Mouse (Mus musculus): ENCODE data around the gene D130043K22Rik. TPM values are rescaled to one million over a fixed set of nuclear protein-coding genes. Genes with fewer than 3 reads are reported as not detected.

The D130043K22Rik gene
- polyA plus RNA-seq, 1 experiment from 2014 or later: 2.7 TPM

- WGBS: 88% methylated on average over 15 of the region's 15 CpGs
- no peak overlapping the region for H3K9ac ChIP-seq (replicated peaks)
- no peaks in the 10 kb centered on the region for H3K27me3 ChIP-seq
- H3K9me3 ChIP-seq: no peaks in the 10 kb centered on the region
- no peak overlapping the region for H3K4me3 ChIP-seq (replicated peaks)
- peaks cover 7% of the 10 kb centered on the region for H3K36me3 ChIP-seq
- H3K4me1 ChIP-seq (replicated peaks): no peaks in the 10 kb centered on the region
- H3K27ac ChIP-seq: no peak overlapping the region
- no peak overlapping the region for H3K4me2 ChIP-seq (replicated peaks)
- no peak for ATAC-seq
These were observed 34.6 kb downstream of the D130043K22Rik start for GRCm38 (mm10) chr13:24879359-24880040.

DNA sequence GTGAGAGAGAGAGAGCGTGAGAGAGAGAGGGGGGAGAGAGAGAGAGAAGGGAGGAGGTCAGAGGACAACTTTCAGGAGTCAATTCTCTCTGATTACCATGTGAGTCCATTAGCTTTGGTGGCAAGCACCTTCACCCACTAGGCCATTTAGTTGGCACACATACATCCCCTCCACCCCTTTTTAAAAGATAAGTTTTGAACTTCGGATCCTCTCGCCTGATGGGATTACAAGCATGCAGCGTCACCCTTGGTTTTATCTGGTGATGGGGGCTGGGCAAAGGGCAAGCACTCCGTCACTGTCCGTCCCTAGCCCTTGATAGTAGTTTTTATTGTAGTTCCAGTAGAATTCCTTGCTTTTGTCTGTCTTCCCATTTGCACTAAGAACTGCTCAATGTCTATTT is 35.3 kb downstream of the D130043K22Rik start:
- H3K27ac ChIP-seq: no peak overlapping the region
- H3K36me3 ChIP-seq: peaks cover 9% of the 10 kb centered on the region
- no peak overlapping the region for H3K4me2 ChIP-seq (replicated peaks)
- ATAC-seq: no peak
- no peaks in the 10 kb centered on the region for H3K9me3 ChIP-seq
- H3K4me3 ChIP-seq (replicated peaks): no peak overlapping the region
- WGBS: 88% methylated on average over 6 of the region's 6 CpGs
- H3K27me3 ChIP-seq: no peaks in the 10 kb centered on the region
- H3K4me1 ChIP-seq (replicated peaks): no peaks in the 10 kb centered on the region
- H3K9ac ChIP-seq (replicated peaks): no peak overlapping the region

DNA sequence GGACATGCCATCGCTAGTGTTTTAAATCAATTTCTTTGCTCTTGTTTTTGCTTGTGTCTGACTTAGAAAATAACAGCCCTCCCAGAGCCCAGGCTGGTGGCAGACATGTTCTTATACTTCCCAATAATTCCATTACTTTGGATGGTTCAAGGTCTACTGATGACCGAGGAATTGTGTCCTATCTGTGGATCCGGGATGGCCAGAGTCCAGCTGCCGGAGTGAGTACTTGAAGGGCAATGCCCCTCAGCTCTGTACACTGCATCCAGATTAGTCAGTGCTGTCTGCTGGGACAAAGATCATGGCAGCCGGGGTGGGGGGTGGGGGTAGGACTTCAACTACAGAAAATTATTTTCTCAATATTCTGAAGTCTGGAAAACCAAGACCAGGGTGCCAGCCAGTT is 35.8 kb downstream of the D130043K22Rik start:
- no peaks in the 10 kb centered on the region for H3K4me1 ChIP-seq (replicated peaks)
- no peak overlapping the region for H3K4me2 ChIP-seq (replicated peaks)
- no peak overlapping the region for H3K27ac ChIP-seq
- 94% methylated on average over 5 of the region's 5 CpGs for WGBS
- ATAC-seq: no peak
- peaks cover 9% of the 10 kb centered on the region for H3K36me3 ChIP-seq
- H3K27me3 ChIP-seq: no peaks in the 10 kb centered on the region
- no peak overlapping the region for H3K9ac ChIP-seq (replicated peaks)
- no peaks in the 10 kb centered on the region for H3K9me3 ChIP-seq
- no peak overlapping the region for H3K4me3 ChIP-seq (replicated peaks)

DNA sequence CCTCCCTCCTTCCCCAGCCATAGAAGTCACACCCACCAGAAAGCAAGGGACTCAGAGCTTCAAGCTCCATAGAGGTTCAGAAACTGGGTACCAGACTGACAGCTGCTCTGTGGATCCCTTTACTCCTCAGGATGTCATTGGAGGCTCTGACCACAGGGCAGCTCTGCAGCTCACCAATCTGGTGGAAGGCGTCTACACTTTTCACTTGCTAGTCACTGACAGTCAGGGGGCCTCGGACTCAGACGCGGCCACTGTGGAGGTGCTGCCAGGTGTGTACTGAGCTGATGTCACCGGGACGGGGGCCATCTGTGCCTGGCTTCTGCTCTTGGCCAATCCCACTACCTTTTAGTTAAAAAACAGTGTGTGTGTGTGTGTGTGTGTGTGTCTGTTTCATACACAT is 37.5 kb downstream of the D130043K22Rik start:
- H3K4me3 ChIP-seq (replicated peaks): no peak overlapping the region
- H3K27ac ChIP-seq: no peak overlapping the region
- no peak for ATAC-seq
- 96% methylated on average over 6 of the region's 6 CpGs for WGBS
- peaks cover 9% of the 10 kb centered on the region for H3K36me3 ChIP-seq
- no peak overlapping the region for H3K4me2 ChIP-seq (replicated peaks)
- H3K9ac ChIP-seq (replicated peaks): no peak overlapping the region
- no peaks in the 10 kb centered on the region for H3K4me1 ChIP-seq (replicated peaks)
- no peaks in the 10 kb centered on the region for H3K27me3 ChIP-seq
- H3K9me3 ChIP-seq: no peaks in the 10 kb centered on the region

- 74% methylated on average over 1 of the region's 1 CpGs for WGBS
- Histone ChIP-seq H3K9ac (replicated peaks) (no peak overlapping the region), H3K4me1 (replicated peaks) (no peaks in the 10 kb centered on the region), H3K4me2 (replicated peaks) (no peak overlapping the region), H3K27me3 (no peaks in the 10 kb centered on the region), H3K36me3 (0 out of 2 replicates have a peak, but pooled peaks cover 2% of the 10 kb centered on the region), H3K4me3 (replicated peaks) (no peak overlapping the region), H3K9me3 (no peaks in the 10 kb centered on the region), H3K27ac (no peak overlapping the region)
- no peak for ATAC-seq
These were observed 44.6 kb downstream of the D130043K22Rik start for GRCm38 (mm10) chr13:24889554-24889953.

DNA sequence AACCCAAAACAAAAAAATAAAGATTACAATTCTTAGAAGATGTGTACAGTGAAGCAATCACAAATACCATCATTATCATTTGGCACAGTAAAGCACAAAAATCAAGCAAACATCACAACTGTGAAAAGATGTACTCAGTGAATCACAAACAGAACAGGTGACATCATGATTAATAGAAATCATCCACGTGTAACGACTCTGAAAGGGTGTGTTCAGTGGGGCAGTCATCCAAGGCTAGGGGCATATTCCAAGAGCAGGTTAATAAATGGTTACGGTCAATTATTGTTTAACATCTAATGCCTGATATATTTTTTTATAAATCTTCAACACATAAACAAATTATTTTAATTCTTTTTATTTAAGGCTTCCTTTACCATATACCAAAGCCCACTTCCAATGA is 47.6 kb downstream of the D130043K22Rik start:
- H3K27me3 ChIP-seq: no peaks in the 10 kb centered on the region
- WGBS: 94% methylated on average over 3 of the region's 3 CpGs
- ATAC-seq: no peak

DNA sequence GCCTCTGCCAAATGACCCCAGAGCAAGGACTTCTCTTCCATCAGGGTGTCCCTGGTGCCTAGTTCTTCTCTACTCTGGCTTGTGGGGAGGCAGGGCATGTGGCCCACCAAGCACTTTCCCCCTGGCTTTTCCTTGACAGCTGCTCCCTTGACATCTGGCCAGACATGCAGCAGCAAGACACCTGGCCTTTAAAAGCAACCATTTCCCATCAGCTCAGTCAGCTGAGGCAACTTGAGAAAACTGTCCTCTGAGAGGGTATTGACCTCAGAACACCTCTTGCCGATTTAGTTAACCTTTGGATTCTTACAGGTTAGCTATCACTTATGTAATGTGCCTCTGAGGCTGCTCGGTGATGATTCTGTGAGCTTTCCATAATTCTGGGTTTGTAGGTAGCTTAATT is 48.9 kb downstream of the D130043K22Rik start:
- Histone ChIP-seq H3K27ac (no peak overlapping the region), H3K4me1 (replicated peaks) (no peaks in the 10 kb centered on the region), H3K4me2 (replicated peaks) (no peak overlapping the region), H3K9me3 (no peaks in the 10 kb centered on the region), H3K27me3 (no peaks in the 10 kb centered on the region), H3K4me3 (replicated peaks) (no peak overlapping the region), H3K9ac (replicated peaks) (no peak overlapping the region), H3K36me3 (no peaks in the 10 kb centered on the region)
- no peak for ATAC-seq
- WGBS: 87% methylated on average over 2 of the region's 2 CpGs

More for the DNA sequence above, 47.6 kb downstream of the D130043K22Rik start:
- no peaks in the 10 kb centered on the region for H3K36me3 ChIP-seq
- no peak overlapping the region for H3K9ac ChIP-seq (replicated peaks)
- H3K4me3 ChIP-seq (replicated peaks): no peak overlapping the region
- H3K27ac ChIP-seq: no peak overlapping the region
- H3K9me3 ChIP-seq: no peaks in the 10 kb centered on the region
- H3K4me2 ChIP-seq (replicated peaks): no peak overlapping the region
- H3K4me1 ChIP-seq (replicated peaks): no peaks in the 10 kb centered on the region

DNA sequence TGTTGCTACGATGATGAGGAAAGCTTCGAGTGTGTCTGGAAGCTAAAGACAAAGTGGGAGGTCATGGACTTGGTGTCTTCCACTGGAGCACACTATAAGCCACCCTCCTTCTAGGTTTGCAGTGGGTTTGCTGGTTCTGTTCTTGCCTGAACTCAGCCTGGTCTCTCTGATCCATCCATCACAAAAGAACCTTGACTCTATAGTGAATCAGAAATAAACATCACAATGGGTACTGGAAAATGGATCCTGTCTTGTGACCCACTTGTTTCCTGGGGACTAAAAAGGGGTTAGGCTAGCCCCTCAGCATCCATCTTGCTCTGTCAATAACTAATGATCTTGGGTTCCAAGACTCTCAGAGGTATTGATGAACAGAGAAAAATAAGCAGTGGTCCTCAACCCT is 57.0 kb downstream of the D130043K22Rik start:
- 82% methylated on average over 2 of the region's 2 CpGs for WGBS
- no peaks in the 10 kb centered on the region for H3K27me3 ChIP-seq
- H3K4me3 ChIP-seq (replicated peaks): no peak overlapping the region
- H3K4me2 ChIP-seq (replicated peaks): no peak overlapping the region
- H3K9ac ChIP-seq (replicated peaks): no peak overlapping the region
- no peak overlapping the region for H3K27ac ChIP-seq
- H3K9me3 ChIP-seq: no peaks in the 10 kb centered on the region
- H3K4me1 ChIP-seq (replicated peaks): 0 out of 2 replicates have a peak, but pooled peaks cover 1% of the 10 kb centered on the region
- H3K36me3 ChIP-seq: no peaks in the 10 kb centered on the region
- no peak for ATAC-seq

GRCm38 (mm10) chr13:24903412-24903811 is 58.5 kb downstream of the D130043K22Rik start:
- ATAC-seq: no peak
- 62% methylated on average over 6 of the region's 6 CpGs for WGBS

GRCm38 (mm10) chr13:24905422-24905821 is 60.5 kb downstream of the D130043K22Rik start:
- no peak for ATAC-seq
- Histone ChIP-seq H3K36me3 (no peaks in the 10 kb centered on the region), H3K27me3 (no peaks in the 10 kb centered on the region), H3K4me2 (replicated peaks) (no peak overlapping the region), H3K27ac (no peak overlapping the region), H3K4me1 (replicated peaks) (0 out of 2 replicates have a peak, but pooled peaks cover 4% of the 10 kb centered on the region), H3K9ac (replicated peaks) (no peak overlapping the region), H3K9me3 (no peaks in the 10 kb centered on the region), H3K4me3 (replicated peaks) (no peak overlapping the region)
- WGBS: 94% methylated on average over 12 of the region's 12 CpGs

More at GRCm38 (mm10) chr13:24903412-24903811, 58.5 kb downstream of the D130043K22Rik start:
- no peak overlapping the region for H3K4me3 ChIP-seq (replicated peaks)
- no peaks in the 10 kb centered on the region for H3K36me3 ChIP-seq
- H3K9ac ChIP-seq (replicated peaks): no peak overlapping the region
- H3K9me3 ChIP-seq: no peaks in the 10 kb centered on the region
- 0 out of 2 replicates have a peak, but pooled peaks cover 4% of the 10 kb centered on the region for H3K4me1 ChIP-seq (replicated peaks)
- no peaks in the 10 kb centered on the region for H3K27me3 ChIP-seq
- no peak overlapping the region for H3K27ac ChIP-seq
- no peak overlapping the region for H3K4me2 ChIP-seq (replicated peaks)

DNA sequence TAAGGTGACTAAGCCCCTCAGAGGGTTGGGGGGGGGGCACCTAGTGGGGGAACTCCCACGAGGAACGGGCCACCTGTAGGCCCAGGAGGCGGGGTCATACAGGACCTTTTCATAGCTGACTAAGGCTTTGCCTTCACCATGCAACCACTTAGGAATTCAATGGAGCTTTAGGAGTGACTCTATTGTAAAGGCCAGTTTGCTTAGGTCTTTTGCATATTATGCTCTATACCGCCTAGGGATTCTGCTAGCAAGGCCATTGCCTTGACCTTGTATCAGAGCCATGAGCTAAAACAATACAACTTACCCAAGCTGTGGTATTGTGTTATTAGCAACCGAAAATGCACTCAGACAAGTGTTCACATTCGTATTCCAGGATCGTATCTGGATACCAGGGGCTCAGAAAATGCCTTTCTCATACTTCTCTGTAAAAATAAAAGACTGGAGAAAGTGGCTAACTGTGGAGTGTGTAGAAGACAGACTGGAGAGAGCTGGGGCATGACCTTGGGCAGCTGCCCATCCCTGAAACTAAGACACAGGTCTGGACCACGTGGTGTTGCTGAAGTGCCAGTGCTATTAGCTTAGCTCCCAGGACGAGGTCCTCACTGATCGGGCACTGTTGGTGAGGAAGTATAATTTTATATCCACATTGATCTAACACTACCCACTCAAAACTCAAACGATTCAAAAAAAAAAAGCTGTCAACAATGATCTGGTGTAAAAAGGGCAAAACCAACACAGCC is 62.1 kb downstream of the D130043K22Rik start:
- WGBS: 67% methylated on average over 11 of the region's 11 CpGs

DNA sequence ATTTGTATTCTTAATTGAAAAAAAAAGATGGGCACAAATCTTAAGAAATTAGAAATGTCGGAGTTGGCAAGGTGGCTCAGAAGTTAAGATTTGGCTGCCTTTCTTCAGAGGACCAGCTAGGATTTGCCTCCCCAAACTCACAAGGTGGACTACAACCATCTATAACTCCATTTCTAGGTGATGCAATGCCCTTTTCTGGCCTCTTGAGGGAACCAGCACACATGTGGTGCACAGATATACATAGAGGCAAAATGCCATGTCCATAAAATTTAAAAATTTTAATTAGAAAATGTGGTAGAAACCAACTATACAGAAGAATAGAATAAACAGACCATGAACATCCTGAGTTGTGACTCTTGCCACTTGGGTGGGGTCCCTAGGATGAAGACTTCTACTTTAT is 64.2 kb downstream of the D130043K22Rik start:
- no peak overlapping the region for H3K4me2 ChIP-seq (replicated peaks)
- 0 out of 2 replicates have a peak, but pooled peaks cover 4% of the 10 kb centered on the region for H3K4me1 ChIP-seq (replicated peaks)
- 93% methylated on average over 1 of the region's 1 CpGs for WGBS
- peaks cover 16% of the 10 kb centered on the region for H3K36me3 ChIP-seq
- no peak overlapping the region for H3K4me3 ChIP-seq (replicated peaks)
- no peaks in the 10 kb centered on the region for H3K27me3 ChIP-seq
- H3K9ac ChIP-seq (replicated peaks): no peak overlapping the region
- no peak overlapping the region for H3K27ac ChIP-seq
- no peaks in the 10 kb centered on the region for H3K9me3 ChIP-seq
- ATAC-seq: no peak

More for the DNA sequence above, 62.1 kb downstream of the D130043K22Rik start:
- no peak for ATAC-seq
- no peak overlapping the region for H3K9ac ChIP-seq (replicated peaks)
- peaks cover 6% of the 10 kb centered on the region for H3K36me3 ChIP-seq
- H3K4me3 ChIP-seq (replicated peaks): no peak overlapping the region
- no peak overlapping the region for H3K27ac ChIP-seq
- H3K27me3 ChIP-seq: no peaks in the 10 kb centered on the region
- no peak overlapping the region for H3K4me2 ChIP-seq (replicated peaks)
- H3K4me1 ChIP-seq (replicated peaks): 0 out of 2 replicates have a peak, but pooled peaks cover 4% of the 10 kb centered on the region
- no peaks in the 10 kb centered on the region for H3K9me3 ChIP-seq
